Mouse (Mus musculus) cerebellum, adult 11 months (tissue): Measurements from ENCODE around the gene Brd4.

Experiments used
- DNase-seq: peaks from one replicate; pipeline ENCODE4 v3.0.0; 2022

Gene Brd4

DNA sequence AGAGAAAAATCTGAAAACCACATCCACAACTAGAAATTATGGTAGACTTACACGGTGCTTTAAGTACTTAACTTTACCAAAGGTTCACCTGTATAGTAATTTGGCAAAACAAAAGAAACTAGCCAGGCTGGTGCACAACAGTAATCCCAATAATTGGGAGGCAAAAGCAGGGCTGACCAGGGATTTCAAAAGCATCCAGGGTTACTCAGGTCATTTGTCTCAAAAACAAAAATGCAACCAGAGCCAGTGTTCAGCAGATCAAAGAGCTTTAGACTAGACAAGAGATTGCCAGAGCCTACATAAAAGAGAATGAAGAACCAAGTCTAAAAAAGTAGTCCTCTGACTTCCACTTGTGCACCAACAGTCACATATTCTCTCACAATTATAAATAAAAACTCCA, 7.3 kb downstream of the Brd4 start:
- DNase-seq: no peak

DNA sequence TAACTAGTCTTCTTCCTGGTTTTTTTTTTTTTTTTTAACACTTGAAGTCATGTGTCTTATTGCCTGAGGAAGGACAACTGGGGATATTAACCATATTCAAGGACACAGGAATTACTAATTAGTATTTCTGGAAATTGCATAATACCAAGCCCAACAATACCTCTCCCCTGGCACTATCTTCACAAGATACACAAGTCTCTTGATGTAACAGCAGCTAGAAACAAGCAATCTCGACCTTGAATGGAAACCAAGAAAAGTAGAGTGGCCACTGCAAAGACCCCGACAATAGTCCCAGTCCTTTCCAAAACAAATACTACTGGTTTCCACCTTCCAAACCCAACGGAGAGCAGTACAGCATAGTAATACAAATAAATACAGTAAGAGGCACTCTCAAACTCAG, 9.0 kb downstream of the Brd4 start:
- no peak for DNase-seq

DNA sequence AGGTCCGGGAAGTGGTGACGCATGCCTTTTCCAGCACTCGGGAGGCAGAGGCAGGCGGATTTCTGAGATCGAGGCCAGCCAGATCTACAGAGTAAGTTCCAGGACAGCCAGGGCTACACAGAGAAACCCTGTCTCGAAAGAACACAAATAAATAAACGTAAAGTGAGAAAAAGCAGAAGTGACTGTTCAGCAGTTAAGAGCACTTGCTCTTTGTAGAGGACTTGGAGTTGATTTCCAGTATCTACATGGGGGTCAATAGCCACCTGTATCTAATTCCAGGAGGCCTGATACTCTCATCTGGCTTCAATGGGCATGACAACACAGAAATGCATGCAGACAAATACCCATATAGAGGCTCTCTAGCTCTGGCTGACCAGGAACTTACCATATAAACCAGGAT, 15.4 kb downstream of the Brd4 start:
- DNase-seq: no peak

DNA sequence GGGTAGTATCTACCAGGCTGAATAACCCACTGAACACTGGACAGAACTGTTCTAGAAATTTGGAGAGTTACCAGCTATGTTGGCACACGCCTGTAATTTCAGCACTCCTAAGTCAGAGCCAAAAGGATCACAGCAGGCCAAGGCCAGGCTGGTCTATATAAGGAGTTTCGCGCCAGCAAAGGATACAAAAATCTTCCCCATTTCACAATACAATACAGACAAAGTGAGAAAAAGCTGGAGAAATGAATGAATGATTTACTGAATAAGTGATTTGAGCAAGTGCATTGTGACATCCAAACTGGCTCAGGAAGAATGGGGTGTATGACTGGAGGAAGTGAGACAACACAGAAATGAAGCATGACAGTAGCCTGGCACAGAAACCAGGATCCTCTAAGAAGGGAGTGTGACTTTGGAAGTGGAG, 16.0 kb downstream of the Brd4 start:
- DNase-seq: peak; percentile 39

- DNase-seq: no peak
Observed at GRCm38 (mm10) chr17:32268096-32268495, 16.4 kb downstream of the Brd4 start.

- no peak for DNase-seq
Observed at GRCm38 (mm10) chr17:32267617-32268016, 16.9 kb downstream of the Brd4 start.

- DNase-seq: no peak
Observed at GRCm38 (mm10) chr17:32263672-32264071, 20.9 kb downstream of the Brd4 start.

- DNase-seq: no peak
Observed at GRCm38 (mm10) chr17:32262831-32263559, 21.5 kb downstream of the Brd4 start.

GRCm38 (mm10) chr17:32258869-32259268, 25.7 kb downstream of the Brd4 start:
- no peak for DNase-seq

DNA sequence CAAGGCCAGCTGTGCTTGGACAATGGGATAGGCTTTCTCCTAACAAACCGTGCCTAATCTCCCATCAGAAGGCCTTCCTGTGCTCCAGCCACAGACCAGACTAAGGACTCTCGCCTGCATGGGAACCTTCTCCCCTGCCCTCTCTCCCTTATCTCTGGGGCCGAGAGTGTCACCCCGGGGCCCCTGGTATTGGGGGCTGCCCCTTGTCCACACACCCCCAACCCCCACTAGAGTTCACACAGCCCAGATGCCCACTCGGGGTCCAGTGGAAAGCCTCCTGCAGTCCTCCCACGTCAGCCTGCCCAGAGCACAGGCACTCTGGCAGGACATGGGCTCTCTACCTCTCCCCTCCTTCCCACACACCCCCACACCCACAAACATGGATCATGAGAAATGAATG, 26.6 kb downstream of the Brd4 start:
- DNase-seq: no peak

GRCm38 (mm10) chr17:32257452-32257851, 27.1 kb downstream of the Brd4 start:
- DNase-seq: no peak

- DNase-seq: no peak
Observed at GRCm38 (mm10) chr17:32256896-32257295, 27.6 kb downstream of the Brd4 start.

DNA sequence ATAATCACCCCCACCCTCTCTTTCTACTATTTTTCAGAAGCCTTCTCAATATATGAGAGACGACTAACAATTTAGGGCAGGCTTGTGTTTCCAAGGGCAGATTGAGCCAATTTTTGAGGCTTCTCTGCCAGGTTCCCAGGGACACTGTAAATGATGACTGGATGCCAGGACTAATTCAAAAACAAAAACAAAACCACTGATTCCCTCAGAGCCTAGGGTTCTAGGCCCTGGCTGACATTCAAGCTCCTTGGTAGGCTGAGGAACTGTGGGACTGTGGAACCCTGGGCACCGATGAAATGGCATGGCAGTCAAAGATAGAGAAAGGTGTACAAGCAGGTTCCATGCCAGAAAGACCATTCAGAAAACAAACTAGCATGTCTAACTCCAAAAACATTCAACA, 31.3 kb downstream of the Brd4 start:
- peak; percentile 47 for DNase-seq

GRCm38 (mm10) chr17:32251827-32252470, 32.6 kb downstream of the Brd4 start:
- DNase-seq: no peak

DNA sequence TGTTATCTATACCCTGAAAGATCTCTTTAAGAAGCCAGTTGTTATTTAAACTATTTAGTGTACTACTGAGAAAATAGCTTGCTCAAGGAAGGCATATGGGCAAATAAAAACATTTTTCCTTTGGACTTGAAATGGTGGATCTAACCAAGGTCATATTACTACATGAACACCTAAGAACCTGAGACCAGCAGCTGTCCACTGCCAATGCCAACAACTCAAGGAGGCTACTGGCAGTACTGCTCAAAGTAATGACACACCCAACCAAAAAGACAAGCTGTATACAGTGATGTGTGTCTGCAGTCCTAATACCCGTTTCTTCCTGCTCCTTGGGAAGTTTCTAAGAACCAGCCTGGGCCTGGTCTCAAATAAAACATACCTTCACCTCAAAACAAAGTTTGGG, 34.5 kb downstream of the Brd4 start:
- no peak for DNase-seq

DNA sequence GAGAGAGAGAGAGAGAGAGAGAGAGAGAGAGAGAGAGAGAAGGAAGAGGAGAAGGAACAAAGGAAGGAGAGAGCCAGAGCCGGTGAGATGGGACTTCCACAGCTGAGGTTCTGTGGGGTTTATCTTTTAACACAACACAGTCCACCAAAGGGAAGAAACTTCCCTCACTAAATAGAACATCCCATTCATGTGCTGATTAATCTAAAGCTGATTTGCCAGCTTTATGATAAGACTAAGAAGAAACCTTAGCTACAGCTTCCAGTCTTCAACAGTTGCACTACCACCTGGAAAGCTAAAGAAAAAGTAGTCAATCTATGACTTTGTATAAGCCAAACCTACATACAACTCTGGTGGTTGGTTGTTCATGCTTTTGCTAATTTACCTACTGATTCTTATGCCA, 36.3 kb downstream of the Brd4 start:
- DNase-seq: no peak

DNA sequence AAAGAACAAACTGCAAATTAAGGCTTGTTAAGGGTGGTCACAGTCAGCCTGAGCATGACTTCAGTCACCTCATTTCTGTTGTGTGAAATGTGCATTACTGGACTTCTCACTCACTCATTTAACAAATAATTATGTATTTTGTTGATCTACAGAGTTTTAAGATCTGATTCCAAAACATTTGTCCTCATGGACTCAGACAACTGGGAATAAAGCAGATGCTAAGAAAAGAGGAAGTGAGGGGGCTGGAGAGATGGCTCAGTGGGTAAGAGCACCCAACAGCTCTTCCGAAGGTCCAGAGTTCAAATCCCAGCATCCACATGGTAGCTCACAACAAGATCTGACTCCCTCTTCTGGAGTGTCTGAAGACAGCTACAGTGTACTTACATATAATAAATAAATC, 36.9 kb downstream of the Brd4 start:
- DNase-seq: no peak

DNA sequence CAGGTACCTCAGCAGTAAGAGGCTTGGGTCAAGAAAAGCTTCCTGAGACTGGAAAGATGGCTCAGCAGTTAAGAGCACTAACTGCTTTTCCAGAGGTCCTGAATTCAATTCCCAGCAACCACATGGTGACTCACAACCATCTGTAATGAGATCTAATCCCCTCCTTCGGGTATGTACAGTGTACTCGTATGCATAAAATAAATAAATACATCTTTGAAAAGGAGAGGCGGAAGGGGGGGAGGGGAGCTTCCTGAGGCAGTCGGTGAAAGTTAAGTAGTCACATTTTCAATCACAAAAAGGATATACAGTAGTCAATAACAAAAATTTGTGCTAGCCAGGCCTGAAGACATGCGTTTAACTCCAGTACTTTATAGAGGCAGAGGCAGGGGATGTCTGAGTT, 38.4 kb downstream of the Brd4 start:
- no peak for DNase-seq

DNA sequence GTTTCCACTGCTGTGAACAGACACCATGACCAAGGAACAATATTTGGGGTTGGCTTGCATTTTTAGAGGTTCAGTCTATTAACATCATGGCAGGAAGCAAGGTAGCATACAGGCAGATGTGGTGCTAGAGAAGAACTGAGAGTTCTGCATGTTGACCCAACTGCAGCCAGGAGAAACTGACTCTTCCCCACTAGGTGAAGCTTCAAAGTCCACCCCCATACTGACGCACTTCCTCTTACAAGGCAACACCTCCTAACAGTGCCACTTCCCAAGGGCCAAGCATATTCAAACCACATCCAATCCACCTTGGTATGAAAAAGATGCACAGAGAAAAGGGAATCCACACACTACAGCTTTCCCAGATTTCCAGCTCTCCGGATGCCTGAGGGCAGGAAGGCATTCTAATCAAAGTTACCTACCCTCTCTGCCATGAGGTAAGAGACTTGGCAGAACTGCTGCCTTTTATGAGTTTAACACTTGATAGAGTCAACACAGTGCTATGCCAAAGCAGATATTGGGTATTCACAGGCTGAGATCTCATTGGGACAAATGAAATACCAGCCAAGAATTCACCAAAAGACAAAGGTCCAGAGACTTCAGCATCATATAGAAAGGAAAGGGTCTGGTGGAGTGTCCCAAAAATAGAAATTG, 43.5 kb downstream of the Brd4 start:
- no peak for DNase-seq

GRCm38 (mm10) chr17:32238589-32238988, 45.9 kb downstream of the Brd4 start:
- DNase-seq: no peak

GRCm38 (mm10) chr17:32235534-32236191, 48.9 kb downstream of the Brd4 start:
- peak; percentile 37 for DNase-seq

DNA sequence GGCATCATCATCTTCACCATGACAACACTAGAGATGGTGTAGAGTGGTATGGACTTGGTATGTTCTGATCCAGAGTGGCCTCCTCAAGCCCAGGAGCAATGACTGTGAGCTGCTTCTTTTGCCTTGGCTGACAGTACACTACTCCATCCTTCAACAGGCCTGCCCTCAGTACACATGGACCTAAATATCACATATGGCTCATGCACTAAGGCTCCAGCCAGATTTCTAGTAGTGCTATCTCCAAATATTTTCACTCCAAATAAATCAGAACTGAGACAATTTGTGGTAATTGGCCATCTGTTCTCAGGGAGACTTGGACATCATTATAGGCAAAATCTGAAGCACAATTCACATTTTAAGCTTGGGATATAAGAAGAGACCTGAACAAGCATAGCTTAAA, 51.3 kb downstream of the Brd4 start:
- DNase-seq: no peak

- DNase-seq: no peak
Observed at GRCm38 (mm10) chr17:32229256-32229655, 55.3 kb downstream of the Brd4 start.

GRCm38 (mm10) chr17:32220873-32221272, 63.6 kb downstream of the Brd4 start:
- DNase-seq: no peak
